Mouse (Mus musculus): ENCODE results near the gene Naa38. TPM values are rescaled to one million over a fixed set of nuclear protein-coding genes. Genes with fewer than 3 reads are reported as not detected.

The Naa38 gene
- polyA plus RNA-seq (2014; fragmentation: Illumina TruSeq; extraction: RNeasy Lipid Tissue Mini Kit (QIAGEN cat#74804); ENCODE audit: low read depth, low replicate concordance) = 5.9 TPM

DNA sequence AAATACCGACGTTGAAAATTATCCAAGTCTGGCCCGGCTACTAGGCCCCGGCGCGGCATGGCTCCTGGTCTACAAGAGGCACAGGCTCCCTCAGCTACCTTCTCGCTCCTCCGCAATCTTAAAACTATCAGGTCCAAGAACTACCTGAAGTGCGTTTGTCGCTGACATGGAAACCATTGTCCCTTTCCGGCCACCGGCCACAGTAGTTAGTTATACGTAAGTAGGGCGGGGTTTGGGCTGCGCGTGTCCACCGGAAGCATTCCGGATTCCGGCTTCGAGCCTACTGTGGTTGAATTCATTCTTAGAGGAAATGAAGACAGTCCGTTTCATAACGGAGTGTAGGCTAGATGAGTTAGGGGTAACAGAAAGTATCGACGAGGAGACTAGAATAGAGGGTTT lies at the start of gene Naa38, which contains the start of gene Cyb5d1:
TSS of gene Naa38 (plus strand) at position 253 of the 399 bp plus-strand sequence.
TSS of gene Cyb5d1 (minus strand) at position 397 of the 399 bp plus-strand sequence.

GRCm38 (mm10) chr11:69369215-69369989 lies 25.9 kb upstream of the Naa38 start, which contains the start of gene Chd3:
Gene Chd3 (minus strand): TSS chr11:69369406.

GRCm38 (mm10) chr11:69398059-69398458 lies 2.8 kb downstream of the Naa38 start, which contains the start of gene Tmem88:
Gene Tmem88 (minus strand): TSS chr11:69398234.

DNA sequence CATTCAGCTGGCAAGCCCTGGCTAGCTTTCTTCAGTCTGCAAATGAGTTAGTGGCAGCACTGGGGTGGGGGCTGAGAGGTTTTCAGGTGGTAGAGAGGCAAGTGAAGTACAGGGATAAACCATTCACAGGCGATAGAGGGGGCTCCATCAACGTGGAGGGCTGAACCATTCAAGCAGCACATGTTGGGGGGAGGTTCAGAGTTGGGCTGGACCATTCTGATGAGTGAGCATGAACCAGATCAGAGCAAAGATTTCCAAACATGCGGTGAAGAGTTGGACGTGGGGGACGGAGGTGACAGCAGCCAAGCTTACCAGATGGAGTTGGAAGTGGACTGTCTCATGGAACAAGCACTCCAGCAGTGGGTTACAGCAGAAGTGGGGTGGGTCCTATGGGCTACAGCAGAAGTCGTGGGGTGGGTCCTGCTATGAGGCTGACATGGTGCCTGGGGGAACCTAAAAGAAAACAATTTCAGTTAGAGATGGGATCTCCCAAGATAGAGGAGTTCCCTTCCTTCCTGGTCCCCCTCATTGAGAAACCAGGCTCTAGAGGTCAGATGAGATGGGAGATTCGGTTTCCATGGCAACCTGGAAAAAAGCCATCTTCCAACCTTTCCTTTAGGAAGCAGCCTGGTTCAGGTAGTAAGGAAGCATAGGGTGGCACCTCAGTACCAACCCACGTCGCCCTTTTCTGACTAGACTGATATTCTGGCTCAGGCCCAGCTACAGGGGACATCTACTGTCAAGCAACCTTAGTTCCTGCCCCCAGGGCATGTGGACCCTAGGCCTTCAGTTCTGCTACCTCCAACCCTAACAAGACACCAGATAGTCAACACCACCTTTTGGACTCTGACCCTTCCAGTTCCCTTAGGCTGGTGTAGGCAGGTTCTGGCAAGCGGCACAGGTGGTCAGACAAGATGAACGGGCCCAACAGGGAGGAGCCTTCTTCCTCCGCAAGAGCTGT lies 18.2 kb downstream of the Naa38 start, which contains the start of gene Kdm6b:
TSS of gene Kdm6b (minus strand) at position 455 of the 961 bp plus-strand sequence.

Other genes starting within 250 kb of the Naa38 start
- gene Alox12b, start 238.5 kb upstream of the Naa38 start, polyA plus RNA-seq (2014; fragmentation: Illumina TruSeq; extraction: RNeasy Lipid Tissue Mini Kit (QIAGEN cat#74804); ENCODE audit: low read depth, low replicate concordance) = not detected
- gene Alox8, start 197.6 kb upstream of the Naa38 start, polyA plus RNA-seq (2014; fragmentation: Illumina TruSeq; extraction: RNeasy Lipid Tissue Mini Kit (QIAGEN cat#74804); ENCODE audit: low read depth, low replicate concordance) = not detected
- not detected for gene Gucy2e, start 158.5 kb upstream of the Naa38 start, polyA plus RNA-seq (2014; fragmentation: Illumina TruSeq; extraction: RNeasy Lipid Tissue Mini Kit (QIAGEN cat#74804); ENCODE audit: low read depth, low replicate concordance)
- 4.0 TPM for gene Cntrob, start 71.7 kb upstream of the Naa38 start, polyA plus RNA-seq (2014; fragmentation: Illumina TruSeq; extraction: RNeasy Lipid Tissue Mini Kit (QIAGEN cat#74804); ENCODE audit: low read depth, low replicate concordance)
- 52.4 TPM for gene Trappc1, start 71.5 kb upstream of the Naa38 start, polyA plus RNA-seq (2014; fragmentation: Illumina TruSeq; extraction: RNeasy Lipid Tissue Mini Kit (QIAGEN cat#74804); ENCODE audit: low read depth, low replicate concordance)
- gene Kcnab3, start 69.2 kb upstream of the Naa38 start, polyA plus RNA-seq (2014; fragmentation: Illumina TruSeq; extraction: RNeasy Lipid Tissue Mini Kit (QIAGEN cat#74804); ENCODE audit: low read depth, low replicate concordance) = not detected
- gene Rnf227, start 55.0 kb upstream of the Naa38 start, polyA plus RNA-seq (2014; fragmentation: Illumina TruSeq; extraction: RNeasy Lipid Tissue Mini Kit (QIAGEN cat#74804); ENCODE audit: low read depth, low replicate concordance) = 0.79 TPM
- 19.3 TPM for gene Chd3, start 26.1 kb upstream of the Naa38 start, polyA plus RNA-seq (2014; fragmentation: Illumina TruSeq; extraction: RNeasy Lipid Tissue Mini Kit (QIAGEN cat#74804); ENCODE audit: low read depth, low replicate concordance)
- 31.9 TPM for gene Cyb5d1, start 144 bp downstream of the Naa38 start, polyA plus RNA-seq (2014; fragmentation: Illumina TruSeq; extraction: RNeasy Lipid Tissue Mini Kit (QIAGEN cat#74804); ENCODE audit: low read depth, low replicate concordance)
- not detected for gene Tmem88, start 2.7 kb downstream of the Naa38 start, polyA plus RNA-seq (2014; fragmentation: Illumina TruSeq; extraction: RNeasy Lipid Tissue Mini Kit (QIAGEN cat#74804); ENCODE audit: low read depth, low replicate concordance)
- gene Kdm6b, start 18.2 kb downstream of the Naa38 start, polyA plus RNA-seq (2014; fragmentation: Illumina TruSeq; extraction: RNeasy Lipid Tissue Mini Kit (QIAGEN cat#74804); ENCODE audit: low read depth, low replicate concordance) = 1.9 TPM
- not detected for gene Dnah2, start 153.6 kb downstream of the Naa38 start, polyA plus RNA-seq (2014; fragmentation: Illumina TruSeq; extraction: RNeasy Lipid Tissue Mini Kit (QIAGEN cat#74804); ENCODE audit: low read depth, low replicate concordance)
- gene Efnb3, start 164.7 kb downstream of the Naa38 start, polyA plus RNA-seq (2014; fragmentation: Illumina TruSeq; extraction: RNeasy Lipid Tissue Mini Kit (QIAGEN cat#74804); ENCODE audit: low read depth, low replicate concordance) = not detected
- 1.1 TPM for gene Wrap53, start 184.8 kb downstream of the Naa38 start, polyA plus RNA-seq (2014; fragmentation: Illumina TruSeq; extraction: RNeasy Lipid Tissue Mini Kit (QIAGEN cat#74804); ENCODE audit: low read depth, low replicate concordance)
- 3.8 TPM for gene Trp53, start 184.9 kb downstream of the Naa38 start, polyA plus RNA-seq (2014; fragmentation: Illumina TruSeq; extraction: RNeasy Lipid Tissue Mini Kit (QIAGEN cat#74804); ENCODE audit: low read depth, low replicate concordance)
- 0.13 TPM for gene Atp1b2, start 210.5 kb downstream of the Naa38 start, polyA plus RNA-seq (2014; fragmentation: Illumina TruSeq; extraction: RNeasy Lipid Tissue Mini Kit (QIAGEN cat#74804); ENCODE audit: low read depth, low replicate concordance)
- not detected for gene Shbg, start 222.4 kb downstream of the Naa38 start, polyA plus RNA-seq (2014; fragmentation: Illumina TruSeq; extraction: RNeasy Lipid Tissue Mini Kit (QIAGEN cat#74804); ENCODE audit: low read depth, low replicate concordance)
- gene Sat2, start 226.5 kb downstream of the Naa38 start, polyA plus RNA-seq (2014; fragmentation: Illumina TruSeq; extraction: RNeasy Lipid Tissue Mini Kit (QIAGEN cat#74804); ENCODE audit: low read depth, low replicate concordance) = 8.5 TPM
- 7.8 TPM for gene Fxr2, start 237.5 kb downstream of the Naa38 start, polyA plus RNA-seq (2014; fragmentation: Illumina TruSeq; extraction: RNeasy Lipid Tissue Mini Kit (QIAGEN cat#74804); ENCODE audit: low read depth, low replicate concordance)

Measured in liver, adult 10 weeks (tissue).